Mouse (Mus musculus) ES-Bruce4 (cell line): ENCODE results near the gene Ripply1. TPM values are rescaled to one million over a fixed set of nuclear protein-coding genes. Genes with fewer than 3 reads are reported as not detected.

Source experiments
- H3K27ac ChIP-seq: 2 replicates; pipeline ENCODE4 v1.5.1; 2012; ENCODE audit warnings: low read length, inconsistent platforms; ENCODE audit not compliant: insufficient read depth
- H3K27me3 ChIP-seq: 2 replicates; pipeline ENCODE4 v1.6.1; 2012; ENCODE audit warnings: mild to moderate bottlenecking, low read length, inconsistent platforms; ENCODE audit not compliant: control insufficient read depth, poor library complexity, insufficient read depth, severe bottlenecking
- H3K36me3 ChIP-seq: 2 replicates; pipeline ENCODE4 v1.6.1; 2012; ENCODE audit warnings: inconsistent platforms, mild to moderate bottlenecking, low read length, moderate library complexity; ENCODE audit not compliant: control insufficient read depth, poor library complexity, insufficient read depth, severe bottlenecking
- H3K4me1 ChIP-seq: one replicate; pipeline ENCODE4 v1.8.1; 2011; ENCODE audit warnings: low read length; ENCODE audit not compliant: control insufficient read depth, insufficient read depth
- H3K4me3 ChIP-seq: 2 replicates; pipeline ENCODE4 v1.5.1; 2011; ENCODE audit warnings: low read depth, mild to moderate bottlenecking, low read length
- H3K9ac ChIP-seq: 2 replicates; pipeline ENCODE4 v1.6.1; 2012; ENCODE audit warnings: low read depth, mild to moderate bottlenecking, inconsistent platforms; ENCODE audit not compliant: poor library complexity, severe bottlenecking
- H3K9me3 ChIP-seq: replicated peaks from 2 replicates; pipeline ENCODE4 v1.6.1; 2012; ENCODE audit warnings: mild to moderate bottlenecking, low read length, inconsistent platforms; ENCODE audit not compliant: control insufficient read depth, poor library complexity, insufficient read depth, severe bottlenecking
- CTCF ChIP-seq: IDR thresholded peaks from one replicate; pipeline ENCODE4 v1.8.1; 2011; ENCODE audit warnings: low read depth, low read length
- EP300 ChIP-seq: IDR thresholded peaks from 2 replicates; pipeline ENCODE4 v1.6.1; 2011; ENCODE audit warnings: low read depth, low read length; ENCODE audit not compliant: insufficient read depth
- POLR2A ChIP-seq: IDR thresholded peaks from one replicate; pipeline ENCODE4 v1.8.1; 2011; ENCODE audit warnings: low read length; ENCODE audit not compliant: insufficient read depth
- polyA plus RNA-seq: library from polyadenylated mRNA; stranded (reverse); fragments of >200 nt; gene quantifications from 2 replicates; pipeline ENCODE4 v1.2.4, GENCODE M21; 2011; ENCODE audit warnings: low read depth; ENCODE audit not compliant: missing spikeins, insufficient read depth, insufficient read length

Gene Ripply1
- polyA plus RNA-seq, 1 experiment, result 1.5 TPM

DNA sequence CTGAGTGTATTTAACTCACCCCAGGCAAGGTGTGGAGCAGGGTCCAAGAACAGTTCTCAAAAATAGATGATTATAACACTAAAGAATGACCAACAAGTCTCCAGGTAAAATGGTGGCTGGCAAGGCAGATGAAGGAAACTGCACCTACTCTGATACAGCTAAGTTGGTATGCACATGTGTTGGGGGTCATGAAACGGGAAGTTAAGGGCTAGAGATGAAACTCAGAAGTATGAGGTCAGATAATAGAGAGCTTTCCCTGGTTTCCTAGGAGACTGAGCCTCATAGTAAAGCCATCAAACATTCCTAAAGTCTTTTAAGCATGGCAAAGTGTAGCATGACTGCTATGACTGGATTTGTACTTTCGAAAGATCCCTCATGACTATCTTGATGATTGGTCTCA is 20.9 kb upstream of the Ripply1 start:
- Histone ChIP-seq H3K4me3 (no peak overlapping the region), H3K4me1 (no peaks in the 10 kb centered on the region), H3K36me3 (no peaks in the 10 kb centered on the region), H3K27ac (no peak overlapping the region), H3K9ac (no peak overlapping the region), H3K9me3 (no peaks in the 10 kb centered on the region), H3K27me3 (no peaks in the 10 kb centered on the region)
- TF ChIP-seq CTCF, result no peak

- no peak for TF ChIP-seq POLR2A
- TF ChIP-seq EP300, result no peak
- TF ChIP-seq CTCF, result no peak
- Histone ChIP-seq H3K9ac (no peak within 1 kb of the TSS), H3K9me3 (no peaks in the 10 kb centered on the region), H3K27ac (no peak within 1 kb of the TSS), H3K4me3 (no peak within 1 kb of the TSS), H3K36me3 (no peaks in the 10 kb centered on the region), H3K4me1 (no peaks in the 10 kb centered on the region), H3K27me3 (no peaks in the 10 kb centered on the region)
Measured at GRCm38 (mm10) chrX:139800406-139800878, 18.3 kb upstream of the Ripply1 start, which contains the start of gene Cldn2. Cldn2 (plus strand) TSS chrX:139800828.

DNA sequence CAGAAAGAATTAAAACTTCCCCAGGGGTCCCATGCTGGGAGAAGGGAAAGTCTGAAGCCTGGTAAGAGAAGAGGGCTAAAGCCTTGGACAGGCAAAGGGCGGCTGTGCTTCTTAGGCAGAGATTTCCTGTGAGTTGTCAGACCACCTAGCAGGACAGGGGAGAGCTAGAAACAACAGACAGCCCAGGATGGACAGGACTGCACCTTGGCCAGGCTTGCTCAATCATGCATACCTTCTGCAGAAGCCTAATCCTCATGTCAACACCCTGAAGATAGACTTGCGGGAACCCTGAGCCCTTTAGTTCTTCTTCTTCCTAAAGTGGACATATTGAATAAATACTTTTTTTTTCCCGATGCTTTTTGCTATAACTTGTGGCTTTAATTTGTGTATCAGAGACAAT is 17.8 kb upstream of the Ripply1 start:
- Histone ChIP-seq H3K27ac (no peak overlapping the region), H3K36me3 (no peaks in the 10 kb centered on the region), H3K4me3 (no peak overlapping the region), H3K9ac (no peak overlapping the region), H3K4me1 (no peaks in the 10 kb centered on the region), H3K9me3 (no peaks in the 10 kb centered on the region), H3K27me3 (no peaks in the 10 kb centered on the region)
- no peak for TF ChIP-seq EP300
- TF ChIP-seq CTCF, result no peak
- no peak for TF ChIP-seq POLR2A

DNA sequence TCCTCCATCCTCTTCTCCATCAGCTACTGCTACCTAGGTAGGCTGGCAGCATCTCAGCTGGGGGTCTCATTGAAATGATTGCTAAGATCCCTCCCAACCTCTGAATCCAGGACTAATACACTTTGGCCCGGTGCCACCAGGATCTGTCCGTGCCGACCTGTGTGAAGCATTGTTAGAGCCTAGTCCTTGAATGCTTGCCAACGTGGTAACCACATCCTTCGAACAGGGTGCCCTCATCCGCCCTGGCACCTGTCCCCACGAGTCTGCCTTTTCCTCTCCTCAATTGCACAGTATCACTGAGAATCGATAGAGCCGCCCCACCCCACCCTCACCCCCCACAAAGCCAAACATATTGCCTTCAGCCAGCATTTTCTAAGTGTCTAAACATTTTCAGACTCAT is 15.7 kb upstream of the Ripply1 start:
- Histone ChIP-seq H3K4me1 (no peaks in the 10 kb centered on the region), H3K27me3 (no peaks in the 10 kb centered on the region), H3K9ac (no peak overlapping the region), H3K36me3 (no peaks in the 10 kb centered on the region), H3K27ac (no peak overlapping the region), H3K4me3 (no peak overlapping the region), H3K9me3 (no peaks in the 10 kb centered on the region)
- TF ChIP-seq CTCF, result no peak
- TF ChIP-seq POLR2A, result no peak
- no peak for TF ChIP-seq EP300

DNA sequence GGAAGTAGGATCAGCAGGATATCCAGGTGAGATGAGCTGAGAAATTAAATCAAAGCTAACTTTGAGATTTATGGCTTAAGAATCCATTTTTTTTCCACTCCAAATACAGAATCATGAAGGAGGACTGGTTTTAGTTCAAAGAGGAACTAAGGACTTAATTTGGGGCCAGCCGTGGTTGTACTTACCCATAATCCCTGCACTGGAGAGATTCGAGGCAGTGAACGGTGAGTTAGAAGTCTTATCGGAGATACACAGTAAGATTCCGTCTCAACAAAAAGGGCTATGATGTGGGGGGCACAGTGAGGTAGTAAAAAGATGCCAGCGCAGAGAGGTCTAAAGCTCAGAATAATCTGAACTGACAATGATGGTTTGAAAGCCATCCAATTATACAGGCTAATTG is 13.9 kb upstream of the Ripply1 start:
- no peak for TF ChIP-seq POLR2A
- no peak for TF ChIP-seq CTCF
- TF ChIP-seq EP300, result no peak
- Histone ChIP-seq H3K27me3 (no peaks in the 10 kb centered on the region), H3K27ac (no peak overlapping the region), H3K9me3 (no peaks in the 10 kb centered on the region), H3K4me1 (no peaks in the 10 kb centered on the region), H3K4me3 (no peak overlapping the region), H3K9ac (no peak overlapping the region), H3K36me3 (no peaks in the 10 kb centered on the region)

DNA sequence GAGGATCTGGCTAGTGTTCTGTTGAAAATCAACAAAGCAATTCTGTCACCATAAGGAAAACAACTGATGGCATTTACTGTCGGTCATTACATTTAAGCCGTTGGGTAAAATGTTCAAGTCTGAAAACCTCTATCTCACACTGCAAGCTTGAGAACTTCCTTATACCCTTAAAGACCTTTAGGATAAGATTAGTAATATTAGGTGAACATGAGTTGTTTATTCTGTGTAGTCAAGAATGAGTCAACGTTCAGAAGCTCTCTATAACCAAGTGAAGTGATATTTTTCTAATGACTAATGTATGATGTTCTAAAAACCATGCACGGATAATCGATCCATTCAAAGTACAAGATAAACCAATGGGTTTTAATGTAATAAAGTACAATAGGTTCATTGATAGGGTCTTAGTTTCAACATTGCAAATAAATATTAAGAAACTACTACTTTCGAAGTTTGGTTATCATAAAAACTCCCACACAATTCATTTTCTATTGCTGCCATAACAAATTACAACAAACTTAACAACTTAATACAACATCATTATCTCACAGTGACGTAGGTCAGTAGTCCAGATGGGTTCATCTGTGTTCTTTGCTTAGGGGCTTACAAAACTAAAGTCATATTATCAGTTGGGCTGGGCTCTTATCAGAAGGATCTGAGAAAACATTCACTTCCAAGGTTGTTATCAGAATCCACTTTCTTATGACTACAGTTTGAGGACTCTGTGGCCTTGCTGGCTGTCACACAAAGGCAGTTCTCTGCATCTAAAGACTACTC is 12.1 kb upstream of the Ripply1 start:
- no peak overlapping the region for H3K4me3 ChIP-seq
- TF ChIP-seq CTCF, result no peak
- TF ChIP-seq POLR2A, result no peak
- TF ChIP-seq EP300, result no peak
- no peaks in the 10 kb centered on the region for H3K9me3 ChIP-seq
- no peaks in the 10 kb centered on the region for H3K27me3 ChIP-seq
- no peaks in the 10 kb centered on the region for H3K36me3 ChIP-seq
- no peak overlapping the region for H3K9ac ChIP-seq
- no peaks in the 10 kb centered on the region for H3K4me1 ChIP-seq
- H3K27ac ChIP-seq, result no peak overlapping the region
